Mouse (Mus musculus) heart, embryonic 16.5 days (tissue): ENCODE results near the gene Gm47959. TPM values are rescaled to one million over a fixed set of nuclear protein-coding genes. Genes with fewer than 3 reads are reported as not detected.

Experiments
- ATAC-seq: fragments of 200-750 bp; cut with Nextera tagmentation; replicated peaks from 2 replicates; pipeline ENCODE4 v1.8.0; 2017; ENCODE audit warnings: moderate number of reproducible peaks; ENCODE audit not compliant: insufficient read depth, low FRiP score; ENCODE audit errors: extremely low read depth
- H3K27ac ChIP-seq: fragments of 300-500 bp; sonication (generic); 2 replicates; pipeline ENCODE4 v1.5.1; 2014; ENCODE audit warnings: mild to moderate bottlenecking, low read length, control low read depth, moderate library complexity
- H3K27me3 ChIP-seq: fragments of 300-500 bp; sonication (generic); 2 replicates; pipeline ENCODE4 v1.6.1; 2014; ENCODE audit warnings: low read length, mixed read lengths; ENCODE audit not compliant: control insufficient read depth, insufficient read depth
- H3K36me3 ChIP-seq: fragments of 300-500 bp; sonication (generic); 2 replicates; pipeline ENCODE4 v1.6.1; 2014; ENCODE audit not compliant: control insufficient read depth, insufficient read depth
- H3K4me1 ChIP-seq: fragments of 300-500 bp; sonication (generic); 2 replicates; pipeline ENCODE4 v1.6.1; 2014; ENCODE audit warnings: low read length, mixed read lengths; ENCODE audit not compliant: control insufficient read depth, insufficient read depth
- H3K4me2 ChIP-seq: fragments of 300-500 bp; sonication (generic); 2 replicates; pipeline ENCODE4 v1.6.1; 2014; ENCODE audit warnings: low read depth, mild to moderate bottlenecking, control low read depth, low read length
- H3K4me3 ChIP-seq: fragments of 300-500 bp; sonication (generic); 2 replicates; pipeline ENCODE4 v1.5.1; 2014; ENCODE audit warnings: mild to moderate bottlenecking, control low read depth, low read length
- H3K9ac ChIP-seq: fragments of 300-500 bp; sonication (generic); 2 replicates; pipeline ENCODE4 v1.6.1; 2014; ENCODE audit warnings: low read length, control low read depth
- H3K9me3 ChIP-seq: fragments of 300-500 bp; sonication (generic); replicated peaks from 2 replicates; pipeline ENCODE4 v1.6.1; 2016; ENCODE audit warnings: low read length; ENCODE audit not compliant: control insufficient read depth
- WGBS: fragments of 180-500 bp; shearing (Covaris S2); extraction: QIAGEN DNeasy Blood & Tissue Kit; methylation state at CpG from one replicate; pipeline ENCODE4 v1.1.7; 2014; 5-methylcytosine and 5-hydroxymethylcytosine counted together
- polyA plus RNA-seq: library from polyadenylated mRNA; unstranded; fragments of >200 nt; fragmentation: Nextera tagmentation; extraction: Ambion mirVana; gene quantifications from 2 replicates; pipeline ENCODE4 v1.2.1, GENCODE M21; 2015

The Gm47959 gene
- polyA plus RNA-seq, 1 experiment from 2014 or later, result not detected

DNA sequence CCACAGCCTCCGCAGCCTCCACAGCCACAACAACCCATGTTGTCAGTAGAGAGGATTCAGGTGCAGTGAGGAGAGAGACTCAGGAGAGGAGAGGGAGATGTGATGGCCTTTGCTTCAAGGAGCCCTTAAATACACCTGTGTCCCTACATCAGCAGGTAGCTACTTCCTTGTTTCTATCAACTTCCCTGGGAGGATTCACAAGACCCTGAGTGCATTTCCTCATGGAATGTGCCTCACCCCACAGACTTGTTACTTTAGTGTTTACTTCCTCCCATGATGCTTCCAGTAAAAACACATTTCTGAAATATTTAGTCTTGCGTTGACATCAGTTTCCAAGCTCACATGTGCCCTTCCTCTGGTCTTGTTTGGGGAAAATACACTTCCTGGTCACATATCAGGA, 42.0 kb downstream of the Gm47959 start, which contains the start of gene Krtap28-10:
Krtap28-10 (minus strand) TSS at position 101 of the 400 bp plus-strand sequence.
- Histone ChIP-seq H3K4me2 (no peak within 1 kb of the TSS), H3K4me3 (no peak within 1 kb of the TSS), H3K9ac (no peak within 1 kb of the TSS), H3K36me3 (no peaks in the 10 kb centered on the region), H3K27ac (no peak within 1 kb of the TSS), H3K27me3 (no peaks in the 10 kb centered on the region), H3K4me1 (0 out of 2 replicates have a peak, but pooled peaks cover 5% of the 10 kb centered on the region), H3K9me3 (no peaks in the 10 kb centered on the region)
- no peak for ATAC-seq
- 87% methylated on average over 2 of the region's 2 CpGs for WGBS

DNA sequence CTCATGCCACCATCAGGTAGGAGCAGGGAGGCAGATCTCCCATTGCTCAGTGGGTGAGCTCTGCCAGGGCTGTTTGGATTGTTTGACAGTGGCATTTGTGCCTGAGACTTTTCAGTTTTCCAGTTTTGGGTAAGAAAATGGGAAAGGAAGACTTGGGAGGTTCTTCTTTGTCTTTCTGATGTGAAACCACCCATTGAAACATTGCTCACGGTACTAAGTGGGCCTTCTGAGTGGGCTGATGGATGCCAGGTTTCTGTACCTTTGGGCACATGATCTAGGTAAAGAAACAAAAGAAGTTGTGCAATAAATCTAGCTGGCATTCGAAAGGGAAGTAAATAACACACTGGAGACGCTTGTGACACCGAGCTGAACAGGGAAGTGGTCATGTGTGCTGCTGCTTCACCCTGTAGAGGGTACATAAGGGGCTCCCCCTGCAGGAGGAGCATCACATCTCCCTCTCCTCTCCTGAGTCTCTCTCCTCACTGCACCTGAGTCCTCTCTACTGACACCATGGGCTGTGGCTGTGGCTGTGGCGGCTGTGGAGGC, 44.6 kb downstream of the Gm47959 start, which contains the start of gene Gm47969:
Gm47969 (plus strand) TSS at position 51 of the 546 bp plus-strand sequence.
- H3K27ac ChIP-seq, result no peak within 1 kb of the TSS
- no peaks in the 10 kb centered on the region for H3K9me3 ChIP-seq
- no peak within 1 kb of the TSS for H3K4me3 ChIP-seq
- no peaks in the 10 kb centered on the region for H3K36me3 ChIP-seq
- no peak for ATAC-seq
- no peak within 1 kb of the TSS for H3K9ac ChIP-seq
- WGBS, result 77% methylated on average over 5 of the region's 5 CpGs
- H3K4me1 ChIP-seq, result no peaks in the 10 kb centered on the region
- no peaks in the 10 kb centered on the region for H3K27me3 ChIP-seq
- H3K4me2 ChIP-seq, result no peak within 1 kb of the TSS

Other genes starting within 250 kb of the Gm47959 start
- 0.67 TPM in 1 of 2 replicates, not detected in the other for gene Tm4sf20, start 232.1 kb upstream of the Gm47959 start, polyA plus RNA-seq
- gene Gm47791, start 229.3 kb upstream of the Gm47959 start, polyA plus RNA-seq, result not detected in 2 replicates
- 30.0 and 30.4 TPM in 2 replicates for gene Agfg1, start 161.1 kb upstream of the Gm47959 start, polyA plus RNA-seq
- gene A030005L19Rik, start 87.2 kb upstream of the Gm47959 start, polyA plus RNA-seq, result not detected in 2 replicates
- not detected in 2 replicates for gene A030014E15Rik, start 75.6 kb upstream of the Gm47959 start, polyA plus RNA-seq
- not detected in 2 replicates for gene Gm6217, start 69.1 kb upstream of the Gm47959 start, polyA plus RNA-seq
- not detected in 2 replicates for gene A030003K21Rik, start 57.2 kb upstream of the Gm47959 start, polyA plus RNA-seq
- not detected in 2 replicates for gene Gm7544, start 44.5 kb upstream of the Gm47959 start, polyA plus RNA-seq
- not detected in 2 replicates for gene Gm47955, start 40.3 kb upstream of the Gm47959 start, polyA plus RNA-seq
- gene Slc19a3, start 37.9 kb downstream of the Gm47959 start, polyA plus RNA-seq, result 2.0 and 2.2 TPM in 2 replicates
- not detected in 2 replicates for gene Krtap28-10, start 41.9 kb downstream of the Gm47959 start, polyA plus RNA-seq
- not detected in 2 replicates for gene Gm47969, start 44.4 kb downstream of the Gm47959 start, polyA plus RNA-seq
- not detected in 2 replicates for gene A030005K14Rik, start 58.8 kb downstream of the Gm47959 start, polyA plus RNA-seq
- not detected in 2 replicates for gene Krtap28-13, start 60.4 kb downstream of the Gm47959 start, polyA plus RNA-seq
- gene Ccl20, start 116.2 kb downstream of the Gm47959 start, polyA plus RNA-seq, result not detected in 2 replicates
- 0.25 and 0.41 TPM in 2 replicates for gene Daw1, start 159.2 kb downstream of the Gm47959 start, polyA plus RNA-seq